Mouse (Mus musculus): Measurements from ENCODE around the gene Smim13. TPM values are rescaled to one million over a fixed set of nuclear protein-coding genes. Genes with fewer than 3 reads are reported as not detected.
A peak's percentile ranks its signal among the peaks of the same experiment; 100 is the strongest.

Smim13 gene
- polyA plus RNA-seq, 1 experiment from 2014 or later: 4.8 TPM

GRCm38 (mm10) chr13:41302716-41303115 is 53.1 kb downstream of the Smim13 start:
- no peak overlapping the region for H3K4me3 ChIP-seq (ENCODE audit: low read depth, low read length)
- 68% methylated on average over 10 of the region's 10 CpGs for WGBS
- H3K9me3 ChIP-seq (ENCODE audit: control insufficient read depth): no peaks in the 10 kb centered on the region
- TF ChIP-seq CTCF (IDR thresholded peaks at IDR 0.05; ENCODE audit: low read depth): peak; percentile 95
- no peak for ATAC-seq
- no peaks in the 10 kb centered on the region for H3K4me1 ChIP-seq (replicated peaks; ENCODE audit: control insufficient read depth, insufficient read depth, low read length)
- H3K27me3 ChIP-seq (replicated peaks; ENCODE audit: control insufficient read depth, insufficient read depth, low read length): no peaks in the 10 kb centered on the region
- H3K27ac ChIP-seq (ENCODE audit: low read depth, low read length): no peak overlapping the region
- no peak overlapping the region for H3K4me2 ChIP-seq (replicated peaks; ENCODE audit: low read depth)
- H3K36me3 ChIP-seq (ENCODE audit: control insufficient read depth, insufficient read depth): no peaks in the 10 kb centered on the region
- no peak overlapping the region for H3K9ac ChIP-seq (ENCODE audit: low read depth, low read length)

GRCm38 (mm10) chr13:41320749-41321148 is 71.1 kb downstream of the Smim13 start:
- no peak overlapping the region for H3K4me3 ChIP-seq (ENCODE audit: low read depth, low read length)
- no peaks in the 10 kb centered on the region for H3K27me3 ChIP-seq (replicated peaks; ENCODE audit: control insufficient read depth, insufficient read depth, low read length)
- no peak for ATAC-seq
- H3K27ac ChIP-seq (ENCODE audit: low read depth, low read length): no peak overlapping the region
- H3K9ac ChIP-seq (ENCODE audit: low read depth, low read length): no peak overlapping the region
- no peaks in the 10 kb centered on the region for H3K4me1 ChIP-seq (replicated peaks; ENCODE audit: control insufficient read depth, insufficient read depth, low read length)
- no peak overlapping the region for H3K4me2 ChIP-seq (replicated peaks; ENCODE audit: low read depth)
- H3K36me3 ChIP-seq (ENCODE audit: control insufficient read depth, insufficient read depth): peaks cover 28% of the 10 kb centered on the region
- H3K9me3 ChIP-seq (ENCODE audit: control insufficient read depth): no peaks in the 10 kb centered on the region
- 78% methylated on average over 5 of the region's 5 CpGs for WGBS
- TF ChIP-seq CTCF (IDR thresholded peaks at IDR 0.05; ENCODE audit: low read depth): no peak

GRCm38 (mm10) chr13:41321433-41321832 is 71.8 kb downstream of the Smim13 start:
- Histone ChIP-seq H3K4me2 (replicated peaks; ENCODE audit: low read depth) (no peak overlapping the region), H3K27ac (ENCODE audit: low read depth, low read length) (no peak overlapping the region), H3K36me3 (ENCODE audit: control insufficient read depth, insufficient read depth) (peaks cover 26% of the 10 kb centered on the region), H3K4me3 (ENCODE audit: low read depth, low read length) (no peak overlapping the region), H3K27me3 (replicated peaks; ENCODE audit: control insufficient read depth, insufficient read depth, low read length) (no peaks in the 10 kb centered on the region), H3K4me1 (replicated peaks; ENCODE audit: control insufficient read depth, insufficient read depth, low read length) (no peaks in the 10 kb centered on the region), H3K9me3 (ENCODE audit: control insufficient read depth) (no peaks in the 10 kb centered on the region), H3K9ac (ENCODE audit: low read depth, low read length) (no peak overlapping the region)
- TF ChIP-seq CTCF (IDR thresholded peaks at IDR 0.05; ENCODE audit: low read depth): no peak
- 52% methylated on average over 3 of the region's 3 CpGs for WGBS
- ATAC-seq: no peak

GRCm38 (mm10) chr13:41324631-41325030 is 75.0 kb downstream of the Smim13 start:
- Histone ChIP-seq H3K36me3 (ENCODE audit: control insufficient read depth, insufficient read depth) (peaks cover 7% of the 10 kb centered on the region), H3K4me2 (replicated peaks; ENCODE audit: low read depth) (no peak overlapping the region), H3K4me1 (replicated peaks; ENCODE audit: control insufficient read depth, insufficient read depth, low read length) (no peaks in the 10 kb centered on the region), H3K27me3 (replicated peaks; ENCODE audit: control insufficient read depth, insufficient read depth, low read length) (no peaks in the 10 kb centered on the region), H3K9me3 (ENCODE audit: control insufficient read depth) (no peaks in the 10 kb centered on the region), H3K4me3 (ENCODE audit: low read depth, low read length) (no peak overlapping the region), H3K9ac (ENCODE audit: low read depth, low read length) (no peak overlapping the region), H3K27ac (ENCODE audit: low read depth, low read length) (no peak overlapping the region)
- 78% methylated on average over 4 of the region's 4 CpGs for WGBS
- no peak for TF ChIP-seq CTCF (IDR thresholded peaks at IDR 0.05; ENCODE audit: low read depth)
- ATAC-seq: no peak

- H3K4me2 ChIP-seq (replicated peaks; ENCODE audit: low read depth): no peak overlapping the region
- 76% methylated on average over 4 of the region's 4 CpGs for WGBS
- peaks cover 5% of the 10 kb centered on the region; the same call in 1 of the 2 replicates for H3K4me1 ChIP-seq (replicated peaks; ENCODE audit: control insufficient read depth, insufficient read depth, low read length)
- H3K9me3 ChIP-seq (ENCODE audit: control insufficient read depth): no peaks in the 10 kb centered on the region
- H3K27ac ChIP-seq (ENCODE audit: low read depth, low read length): no peak overlapping the region
- no peak for ATAC-seq
- H3K36me3 ChIP-seq (ENCODE audit: control insufficient read depth, insufficient read depth): peaks cover 12% of the 10 kb centered on the region
- H3K4me3 ChIP-seq (ENCODE audit: low read depth, low read length): no peak overlapping the region
- no peak overlapping the region for H3K9ac ChIP-seq (ENCODE audit: low read depth, low read length)
- no peaks in the 10 kb centered on the region for H3K27me3 ChIP-seq (replicated peaks; ENCODE audit: control insufficient read depth, insufficient read depth, low read length)
- TF ChIP-seq CTCF (IDR thresholded peaks at IDR 0.05; ENCODE audit: low read depth): no peak
Observed at GRCm38 (mm10) chr13:41325346-41325745, 75.7 kb downstream of the Smim13 start.

- Histone ChIP-seq H3K4me1 (replicated peaks; ENCODE audit: control insufficient read depth, insufficient read depth, low read length) (peaks cover 5% of the 10 kb centered on the region; the same call in 1 of the 2 replicates), H3K9ac (ENCODE audit: low read depth, low read length) (no peak overlapping the region), H3K27me3 (replicated peaks; ENCODE audit: control insufficient read depth, insufficient read depth, low read length) (no peaks in the 10 kb centered on the region), H3K4me3 (ENCODE audit: low read depth, low read length) (no peak overlapping the region), H3K36me3 (ENCODE audit: control insufficient read depth, insufficient read depth) (peaks cover 14% of the 10 kb centered on the region), H3K9me3 (ENCODE audit: control insufficient read depth) (no peaks in the 10 kb centered on the region), H3K4me2 (replicated peaks; ENCODE audit: low read depth) (no peak overlapping the region), H3K27ac (ENCODE audit: low read depth, low read length) (no peak overlapping the region; the same call in 1 of the 2 replicates)
- ATAC-seq: no peak
- WGBS: 65% methylated on average over 4 of the region's 4 CpGs
- 0 out of 2 replicates have a peak, but pooled peaks have one; percentile 18 for TF ChIP-seq CTCF (IDR thresholded peaks at IDR 0.05; ENCODE audit: low read depth)
Observed at GRCm38 (mm10) chr13:41326134-41326533, 76.5 kb downstream of the Smim13 start.

Other genes starting within 250 kb of the Smim13 start
- 59.2 and 61.7 TPM in 2 replicates for gene Pak1ip1, start 248.8 kb upstream of the Smim13 start, polyA plus RNA-seq (2015; fragmentation: Nextera tagmentation; extraction: Ambion mirVana)
- gene Tmem14c, start 233.6 kb upstream of the Smim13 start, polyA plus RNA-seq (2015; fragmentation: Nextera tagmentation; extraction: Ambion mirVana): 337 and 344 TPM in 2 replicates
- gene Mak, start 170.1 kb upstream of the Smim13 start, polyA plus RNA-seq (2015; fragmentation: Nextera tagmentation; extraction: Ambion mirVana): 0.07 and 0.10 TPM in 2 replicates
- not detected in 2 replicates for gene Gcm2, start 138.8 kb upstream of the Smim13 start, polyA plus RNA-seq (2015; fragmentation: Nextera tagmentation; extraction: Ambion mirVana)
- gene Sycp2l, start 135.5 kb upstream of the Smim13 start, polyA plus RNA-seq (2015; fragmentation: Nextera tagmentation; extraction: Ambion mirVana): 0.05 TPM in 1 of 2 replicates, not detected in the other
- gene Elovl2, start 29.4 kb upstream of the Smim13 start, polyA plus RNA-seq (2015; fragmentation: Nextera tagmentation; extraction: Ambion mirVana): 5.6 and 6.5 TPM in 2 replicates
- gene Gm17364, start 24.1 kb downstream of the Smim13 start, polyA plus RNA-seq (2015; fragmentation: Nextera tagmentation; extraction: Ambion mirVana): not detected in 2 replicates
- gene Nedd9, start 237.5 kb downstream of the Smim13 start, polyA plus RNA-seq (2015; fragmentation: Nextera tagmentation; extraction: Ambion mirVana): 17.6 and 18.9 TPM in 2 replicates